In genomic region chrX:102307511-102307910, GRCm38 (mm10) we compare ENCODE assay signal across 31 mouse cellular contexts. TPM values are rescaled to one million over a fixed set of nuclear protein-coding genes. Genes with fewer than 3 reads are reported as not detected.
DNase-seq lines count a peak whose midpoint lies in the region; ATAC-seq lines count a peak whose summit lies in the region.
"Had no signal": no experiment of that assay in that cellular context is flagged by ENCODE, and none has a peak within 500 bp of the region (broad histone marks: within the 10 kb centered on the region; RNA-seq: fewer than 3 reads in every experiment).

No protein-coding gene starts in this region.

- no peak for ATAC-seq in cerebellum, adult (ENCODE audit: insufficient number of reproducible peaks, low FRiP score, low TSS enrichment)
- no peak for ATAC-seq in embryonic facial prominence, embryonic 11.5 days (replicated peaks; ENCODE audit: insufficient number of reproducible peaks, low FRiP score, low TSS enrichment, low read depth)
- ATAC-seq: forebrain, embryonic 13.5 days; intestine, embryonic 16.5 days; liver, embryonic 12.5 days; lung, postnatal 0 days had no signal

- H3K27me3 ChIP-seq in embryonic facial prominence, embryonic 11.5 days (ENCODE audit: control insufficient read depth, insufficient read depth, low read length), result no peaks in the 10 kb centered on the region
- peaks cover 100% of the 10 kb centered on the region for H3K27me3 ChIP-seq in limb, embryonic 10.5 days (ENCODE audit: low read depth, poor library complexity, severe bottlenecking)
- H3K27me3 ChIP-seq in forebrain, embryonic 10.5 days (ENCODE audit: poor library complexity, severe bottlenecking), result peaks cover 100% of the 10 kb centered on the region

- no peak overlapping the region for H3K9ac ChIP-seq in embryonic facial prominence, embryonic 11.5 days (replicated peaks; ENCODE audit: low read length)
- H3K9ac ChIP-seq: embryonic facial prominence, embryonic 12.5 days; forebrain, embryonic 13.5 days; hindbrain, embryonic 13.5 days; liver, embryonic 12.5 days; midbrain, embryonic 12.5 days; neural tube, embryonic 13.5 days had no signal

- H3K4me3 ChIP-seq in embryonic facial prominence, embryonic 11.5 days (ENCODE audit: low read depth, low read length), result no peak overlapping the region
- no peak overlapping the region for H3K4me3 ChIP-seq in limb, embryonic 10.5 days
- H3K4me3 ChIP-seq in forebrain, embryonic 10.5 days, result no peak overlapping the region
- H3K4me3 ChIP-seq: embryonic facial prominence, embryonic 12.5 days; erythroblast, embryonic 14.5 days; forebrain, embryonic 13.5 days; hindbrain, embryonic 13.5 days; liver, embryonic 12.5 days; megakaryocyte, embryonic 14.5 days; midbrain, embryonic 12.5 days; neural tube, embryonic 13.5 days had no signal

- DNase-seq in cerebellum, postnatal 25 days, result peak; percentile 25 to 28
- peak; percentile 54 for DNase-seq in embryonic facial prominence, embryonic 11.5 days (ENCODE audit: low spot score)
- DNase-seq in limb, embryonic 10.5 days (ENCODE audit: low spot score), result no peak
- DNase-seq in ovary, adult 18-20 months (ENCODE audit: low spot score), result no peak
- DNase-seq in gastrocnemius, postnatal 4 days (ENCODE audit: low spot score in 2 of 2), result no peak
- DNase-seq in forebrain, embryonic 10.5 days (ENCODE audit: extremely low spot score, low spot score), result no peak
- DNase-seq: adrenal gland, adult 2 months; adrenal gland, postnatal 36 days; cerebellum, adult 9-10 months; gastrocnemius, postnatal 25 days; heart, adult 18-20 months; heart, postnatal 4 days; kidney, adult 8-10 months; kidney, postnatal 4 days; lung, adult 18-20 months; lung, postnatal 4 days had no signal

- no peak overlapping the region for H3K4me2 ChIP-seq in embryonic facial prominence, embryonic 11.5 days (ENCODE audit: low read depth, low read length)
- H3K4me2 ChIP-seq: embryonic facial prominence, embryonic 12.5 days; forebrain, embryonic 13.5 days; heart, embryonic 11.5 days; hindbrain, embryonic 13.5 days; liver, embryonic 12.5 days; midbrain, embryonic 12.5 days; neural tube, embryonic 13.5 days had no signal

- H3K4me1 ChIP-seq in embryonic facial prominence, embryonic 11.5 days (ENCODE audit: control insufficient read depth, insufficient read depth, low read length), result no peaks in the 10 kb centered on the region
- peaks cover 44% of the 10 kb centered on the region for H3K4me1 ChIP-seq in limb, embryonic 10.5 days
- H3K4me1 ChIP-seq in forebrain, embryonic 10.5 days, result peaks cover 5% of the 10 kb centered on the region
- H3K4me1 ChIP-seq: forebrain, embryonic 13.5 days; hindbrain, embryonic 13.5 days; midbrain, embryonic 12.5 days; neural tube, embryonic 13.5 days had no signal

- no peaks in the 10 kb centered on the region for H3K36me3 ChIP-seq in embryonic facial prominence, embryonic 11.5 days (replicated peaks; ENCODE audit: control insufficient read depth, insufficient read depth, low read depth, low read length)
- no peaks in the 10 kb centered on the region for H3K36me3 ChIP-seq in limb, embryonic 10.5 days
- H3K36me3 ChIP-seq in forebrain, embryonic 10.5 days (replicated peaks), result no peaks in the 10 kb centered on the region
- H3K36me3 ChIP-seq: embryonic facial prominence, embryonic 12.5 days; hindbrain, embryonic 13.5 days; liver, embryonic 12.5 days; midbrain, embryonic 12.5 days; neural tube, embryonic 13.5 days had no signal

- H3K27ac ChIP-seq in embryonic facial prominence, embryonic 11.5 days (replicated peaks; ENCODE audit: low read depth, low read length), result no peak overlapping the region
- H3K27ac ChIP-seq in limb, embryonic 10.5 days, result peak overlapping the region; percentile 26; the same call in 1 of the 2 replicates
- H3K27ac ChIP-seq in forebrain, embryonic 10.5 days, result no peak overlapping the region
- H3K27ac ChIP-seq: embryonic facial prominence, embryonic 12.5 days; forebrain, embryonic 13.5 days; hindbrain, embryonic 13.5 days; kidney, postnatal 0 days; liver, embryonic 12.5 days; midbrain, embryonic 12.5 days; neural tube, embryonic 13.5 days had no signal

- H3K9me3 ChIP-seq in embryonic facial prominence, embryonic 11.5 days (replicated peaks; ENCODE audit: control insufficient read depth, low read length), result no peaks in the 10 kb centered on the region
- H3K9me3 ChIP-seq in limb, embryonic 10.5 days (replicated peaks), result no peaks in the 10 kb centered on the region
- H3K9me3 ChIP-seq in forebrain, embryonic 10.5 days, result no peaks in the 10 kb centered on the region
- H3K9me3 ChIP-seq: embryonic facial prominence, embryonic 12.5 days; forebrain, embryonic 13.5 days; hindbrain, embryonic 13.5 days; liver, embryonic 12.5 days; megakaryocyte, embryonic 14.5 days; midbrain, embryonic 12.5 days; neural tube, embryonic 13.5 days had no signal

- 38% methylated on average over 5 of the region's 5 CpGs for WGBS in embryonic facial prominence, embryonic 11.5 days
- 10% methylated on average over 5 of the region's 5 CpGs for WGBS in limb, embryonic 10.5 days
- 57% methylated on average over 5 of the region's 5 CpGs for WGBS in forebrain, embryonic 10.5 days

RNA-seq across cellular contexts. Expression of gene Cited1, which starts 55.5 kb away (rescaled TPM):
- polyA plus RNA-seq in embryonic facial prominence, embryonic 11.5 days (2014; fragmentation: Nextera tagmentation; extraction: Ambion mirVana), result 55.4 and 61.5 TPM in 2 replicates
- 27.8 and 33.1 TPM in 2 replicates for polyA plus RNA-seq in limb, embryonic 10.5 days (2016; fragmentation: Nextera tagmentation; extraction: Ambion mirVana)
- total RNA-seq in gastrocnemius, postnatal 4 days (2021), result 10 to 100 TPM; 40.8 to 41.0 TPM
- 24.4 and 25.0 TPM in 2 replicates for polyA plus RNA-seq in forebrain, embryonic 10.5 days (2016; fragmentation: Nextera tagmentation; extraction: Ambion mirVana)
- total RNA-seq: common myeloid progenitor, adult 5-6 weeks; MEL had no signal

Comparison
In these comparisons a context has a peak if more than half of its experiments do, and no peak if none do; other contexts are left out.
1. DNase-seq: peak in cerebellum, postnatal 25 days (2 of 2) and embryonic facial prominence, embryonic 11.5 days (single experiment); none in limb, embryonic 10.5 days (single experiment), ovary, adult 18-20 months (single experiment), gastrocnemius, postnatal 4 days (0 of 2) and forebrain, embryonic 10.5 days (single experiment).